Mouse (Mus musculus) kidney, postnatal 0 days (tissue): Measurements from ENCODE around the gene Slc27a2. TPM values are rescaled to one million over a fixed set of nuclear protein-coding genes. Genes with fewer than 3 reads are reported as not detected.
"Not testable (repeated sequence)": the region's sequence is repeated elsewhere in the genome, so short reads cannot be mapped to it uniquely, and the experiment has no call there.

Experiments
- ATAC-seq: fragments of 200-750 bp; cut with Nextera tagmentation; replicated peaks from 2 replicates; pipeline ENCODE4 v1.8.0; 2017; ENCODE audit warnings: low read depth, moderate number of reproducible peaks, moderate TSS enrichment, moderate library complexity; ENCODE audit not compliant: low FRiP score
- DNase-seq: peaks from one replicate; pipeline ENCODE4 v3.0.0-alpha.2; 2016; ENCODE audit warnings: low spot score
- H3K27ac ChIP-seq: fragments of 300-500 bp; sonication (generic); 2 replicates; pipeline ENCODE4 v1.5.1; 2014; ENCODE audit warnings: mild to moderate bottlenecking
- H3K27me3 ChIP-seq: fragments of 300-500 bp; sonication (generic); 2 replicates; pipeline ENCODE4 v1.6.1; 2014; ENCODE audit warnings: low read length, mixed read lengths; ENCODE audit not compliant: insufficient read depth
- H3K36me3 ChIP-seq: fragments of 300-500 bp; sonication (generic); 2 replicates; pipeline ENCODE4 v1.6.1; 2014; ENCODE audit warnings: low read length, mixed read lengths; ENCODE audit not compliant: insufficient read depth
- H3K4me1 ChIP-seq: fragments of 300-500 bp; sonication (generic); replicated peaks from 2 replicates; pipeline ENCODE4 v1.6.1; 2014; ENCODE audit warnings: antibody characterized with exemption, low read length, mixed read lengths; ENCODE audit not compliant: insufficient read depth
- H3K4me2 ChIP-seq: fragments of 300-500 bp; sonication (generic); 2 replicates; pipeline ENCODE4 v1.6.1; 2014; ENCODE audit warnings: mild to moderate bottlenecking, low read length, moderate library complexity, mixed read lengths
- H3K4me3 ChIP-seq: fragments of 300-500 bp; sonication (generic); replicated peaks from 2 replicates; pipeline ENCODE4 v1.5.1; 2014; ENCODE audit warnings: low read depth, low read length
- H3K9ac ChIP-seq: fragments of 300-500 bp; sonication (generic); 2 replicates; pipeline ENCODE4 v1.6.1; 2014; ENCODE audit warnings: low read depth, low read length
- H3K9me3 ChIP-seq: fragments of 300-500 bp; sonication (generic); replicated peaks from 2 replicates; pipeline ENCODE4 v1.6.1; 2016; ENCODE audit warnings: low read length, inconsistent platforms, mixed read lengths
- CTCF ChIP-seq: IDR thresholded peaks from 2 replicates; pipeline ENCODE4 v1.5.1; 2016; ENCODE audit warnings: antibody characterized with exemption, low read depth, mild to moderate bottlenecking, moderate library complexity
- WGBS: fragments of 180-500 bp; shearing (Covaris S2); extraction: QIAGEN DNeasy Blood & Tissue Kit; methylation state at CpG from one replicate; pipeline ENCODE4 v1.1.7; 2014; 5-methylcytosine and 5-hydroxymethylcytosine counted together
- polyA plus RNA-seq: library from polyadenylated mRNA; unstranded; fragments of >200 nt; fragmentation: Nextera tagmentation; extraction: Ambion mirVana; gene quantifications from 2 replicates; pipeline ENCODE4 v1.2.1, GENCODE M21; 2015

Gene Slc27a2
- polyA plus RNA-seq, 1 experiment from 2014 or later, result 214 TPM

DNA sequence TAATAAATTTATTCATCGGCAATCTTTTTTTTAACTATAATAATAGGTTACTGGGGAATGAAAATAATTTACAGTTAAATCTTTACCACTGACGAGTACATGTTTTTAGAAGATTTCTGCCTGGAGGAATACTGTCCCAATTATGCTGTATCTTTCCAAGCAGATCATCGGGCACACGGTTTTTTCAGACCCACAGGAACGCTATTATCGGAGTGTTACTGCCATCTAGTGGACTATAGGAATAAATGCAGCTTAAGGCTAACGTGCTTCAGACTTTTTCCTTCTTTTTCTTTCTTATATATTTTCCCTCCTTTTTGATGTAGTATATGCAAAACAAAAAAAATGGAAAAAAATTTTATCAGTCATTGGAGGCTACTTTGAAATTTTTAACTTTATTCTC, 31.4 kb upstream of the Slc27a2 start:
- no peaks in the 10 kb centered on the region for H3K9me3 ChIP-seq
- 14% methylated on average over 7 of the region's 7 CpGs for WGBS
- H3K9ac ChIP-seq, result no peak overlapping the region
- peak; percentile 92 for TF ChIP-seq CTCF
- H3K36me3 ChIP-seq, result no peaks in the 10 kb centered on the region
- H3K27ac ChIP-seq, result no peak overlapping the region
- ATAC-seq (no peak), DNase-seq (peak; percentile 90)
- no peaks in the 10 kb centered on the region for H3K4me1 ChIP-seq
- H3K27me3 ChIP-seq, result no peaks in the 10 kb centered on the region
- no peak overlapping the region for H3K4me2 ChIP-seq
- no peak overlapping the region for H3K4me3 ChIP-seq

- no peak for DNase-seq
- Histone ChIP-seq H3K4me2 (no peak overlapping the region), H3K27me3 (no peaks in the 10 kb centered on the region), H3K4me3 (no peak overlapping the region), H3K4me1 (no peaks in the 10 kb centered on the region), H3K9ac (no peak overlapping the region), H3K36me3 (no peaks in the 10 kb centered on the region), H3K9me3 (no peaks in the 10 kb centered on the region), H3K27ac (no peak overlapping the region)
- no peak for ATAC-seq
- 77% methylated on average over 10 of the region's 10 CpGs for WGBS
- no peak for TF ChIP-seq CTCF
Observed at GRCm38 (mm10) chr2:126521471-126521870, 30.7 kb upstream of the Slc27a2 start.

GRCm38 (mm10) chr2:126522056-126522455, 30.2 kb upstream of the Slc27a2 start:
- TF ChIP-seq CTCF, result no peak
- ATAC-seq, result no peak
- Histone ChIP-seq H3K27me3 (no peaks in the 10 kb centered on the region), H3K4me3 (no peak overlapping the region), H3K27ac (no peak overlapping the region), H3K36me3 (no peaks in the 10 kb centered on the region), H3K9ac (no peak overlapping the region), H3K4me2 (no peak overlapping the region), H3K4me1 (no peaks in the 10 kb centered on the region), H3K9me3 (no peaks in the 10 kb centered on the region)
- peak; percentile 16 for DNase-seq
- WGBS, result 57% methylated on average over 8 of the region's 8 CpGs

- not testable (repeated sequence) for H3K27me3 ChIP-seq, H3K4me1 ChIP-seq, DNase-seq, H3K36me3 ChIP-seq, H3K4me3 ChIP-seq, ATAC-seq, H3K4me2 ChIP-seq, H3K9ac ChIP-seq, H3K9me3 ChIP-seq
- 49% methylated on average over 5 of the region's 5 CpGs for WGBS
- 0 out of 2 replicates have a peak overlapping the region, but pooled peaks have one; percentile 22 for H3K27ac ChIP-seq
- TF ChIP-seq CTCF, result 0 out of 2 replicates have a peak, but pooled peaks have one; percentile 10
Observed at GRCm38 (mm10) chr2:126523101-126523745, 29.0 kb upstream of the Slc27a2 start.

DNA sequence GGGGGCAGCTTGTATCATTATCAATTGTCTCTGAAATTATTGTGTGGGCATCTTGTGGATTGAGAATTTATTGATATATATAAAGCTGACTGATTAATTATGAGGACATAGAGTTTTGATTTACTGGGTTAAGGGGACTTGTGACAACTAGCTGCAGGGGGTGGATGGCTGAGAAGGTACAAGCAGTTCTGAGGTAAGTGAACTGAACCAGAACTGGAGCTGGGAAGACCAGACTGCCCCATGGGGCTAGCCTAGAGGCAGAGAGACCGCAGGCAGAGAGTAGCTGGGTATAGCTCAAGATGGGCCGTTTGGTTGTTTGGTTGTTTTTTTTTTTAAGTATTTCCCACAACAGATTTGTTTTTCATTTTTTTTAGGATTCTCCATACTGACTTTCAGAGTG, 27.9 kb upstream of the Slc27a2 start:
- H3K27ac ChIP-seq, result no peak overlapping the region
- H3K4me3 ChIP-seq, result no peak overlapping the region
- TF ChIP-seq CTCF, result no peak
- ATAC-seq (no peak), DNase-seq (no peak)
- H3K9ac ChIP-seq, result no peak overlapping the region
- no peaks in the 10 kb centered on the region for H3K36me3 ChIP-seq
- WGBS, result 79% methylated on average over 2 of the region's 2 CpGs
- no peaks in the 10 kb centered on the region for H3K9me3 ChIP-seq
- no peak overlapping the region for H3K4me2 ChIP-seq
- H3K27me3 ChIP-seq, result no peaks in the 10 kb centered on the region
- no peaks in the 10 kb centered on the region for H3K4me1 ChIP-seq

DNA sequence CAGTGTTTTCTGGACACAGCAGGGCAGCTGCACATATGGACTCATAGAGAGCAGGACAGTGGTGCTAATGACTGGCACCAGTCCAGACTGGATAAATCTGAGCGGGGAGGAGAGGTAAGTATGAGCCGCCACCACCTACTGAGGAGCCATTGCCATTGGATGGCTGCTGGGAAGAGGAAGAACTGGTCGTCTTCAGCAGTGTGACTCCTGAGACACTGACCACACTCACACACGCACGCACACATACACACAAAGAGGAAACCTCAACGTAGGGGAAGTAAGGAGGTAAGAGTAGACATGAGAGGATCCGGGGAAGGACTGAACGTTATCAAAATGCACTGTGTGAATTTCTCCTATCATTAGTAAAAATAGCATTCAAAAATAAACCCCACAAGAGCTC, 24.7 kb upstream of the Slc27a2 start:
- DNase-seq, result no peak
- no peak overlapping the region for H3K4me2 ChIP-seq
- H3K27me3 ChIP-seq, result no peaks in the 10 kb centered on the region
- H3K9me3 ChIP-seq, result no peaks in the 10 kb centered on the region
- H3K4me1 ChIP-seq, result no peaks in the 10 kb centered on the region
- no peak for TF ChIP-seq CTCF
- H3K4me3 ChIP-seq, result no peak overlapping the region
- H3K27ac ChIP-seq, result no peak overlapping the region
- no peak overlapping the region for H3K9ac ChIP-seq
- WGBS, result 90% methylated on average over 8 of the region's 8 CpGs
- ATAC-seq, result no peak
- H3K36me3 ChIP-seq, result no peaks in the 10 kb centered on the region

DNA sequence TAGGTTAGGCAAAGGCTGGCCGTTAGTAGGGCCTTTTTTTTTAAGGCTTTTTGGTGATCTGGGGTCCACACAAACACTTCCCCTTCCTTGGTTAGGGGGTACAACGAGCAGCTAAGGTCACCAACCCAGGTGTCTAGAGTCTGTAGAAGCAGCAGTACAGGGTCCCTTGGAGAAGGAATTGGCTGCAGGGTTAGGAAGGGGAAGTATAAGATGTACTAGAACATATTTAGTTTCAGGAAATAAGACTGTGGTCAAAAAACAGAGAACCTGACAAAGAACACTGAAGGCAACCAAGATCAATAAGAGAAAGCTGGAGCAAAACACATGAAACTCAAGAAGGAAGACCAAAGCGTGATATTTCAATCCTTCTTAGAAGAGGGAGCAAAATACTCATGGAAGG, 21.6 kb upstream of the Slc27a2 start:
- no peak overlapping the region for H3K9ac ChIP-seq
- H3K4me3 ChIP-seq, result no peak overlapping the region
- H3K36me3 ChIP-seq, result no peaks in the 10 kb centered on the region
- no peak overlapping the region for H3K4me2 ChIP-seq
- H3K4me1 ChIP-seq, result no peaks in the 10 kb centered on the region
- no peak overlapping the region for H3K27ac ChIP-seq
- 82% methylated on average over 3 of the region's 3 CpGs for WGBS
- no peak for TF ChIP-seq CTCF
- DNase-seq (no peak), ATAC-seq (no peak)
- no peaks in the 10 kb centered on the region for H3K9me3 ChIP-seq
- H3K27me3 ChIP-seq, result no peaks in the 10 kb centered on the region
